Mouse (Mus musculus) retina, postnatal 1 day (tissue): Measurements from ENCODE around the gene Traf1.

Source experiments
- DNase-seq: peaks from one replicate; pipeline ENCODE4 v3.0.0-alpha.2; 2012

Traf1 gene

GRCm38 (mm10) chr2:34961481-34962036, at the start of gene Traf1:
Traf1 (minus strand) TSS chr2:34961772.
- peak; percentile 18 for DNase-seq

GRCm38 (mm10) chr2:34998956-34999355, 37.4 kb upstream of the Traf1 start:
- no peak for DNase-seq

GRCm38 (mm10) chr2:34996506-34996905, 34.9 kb upstream of the Traf1 start:
- no peak for DNase-seq

DNA sequence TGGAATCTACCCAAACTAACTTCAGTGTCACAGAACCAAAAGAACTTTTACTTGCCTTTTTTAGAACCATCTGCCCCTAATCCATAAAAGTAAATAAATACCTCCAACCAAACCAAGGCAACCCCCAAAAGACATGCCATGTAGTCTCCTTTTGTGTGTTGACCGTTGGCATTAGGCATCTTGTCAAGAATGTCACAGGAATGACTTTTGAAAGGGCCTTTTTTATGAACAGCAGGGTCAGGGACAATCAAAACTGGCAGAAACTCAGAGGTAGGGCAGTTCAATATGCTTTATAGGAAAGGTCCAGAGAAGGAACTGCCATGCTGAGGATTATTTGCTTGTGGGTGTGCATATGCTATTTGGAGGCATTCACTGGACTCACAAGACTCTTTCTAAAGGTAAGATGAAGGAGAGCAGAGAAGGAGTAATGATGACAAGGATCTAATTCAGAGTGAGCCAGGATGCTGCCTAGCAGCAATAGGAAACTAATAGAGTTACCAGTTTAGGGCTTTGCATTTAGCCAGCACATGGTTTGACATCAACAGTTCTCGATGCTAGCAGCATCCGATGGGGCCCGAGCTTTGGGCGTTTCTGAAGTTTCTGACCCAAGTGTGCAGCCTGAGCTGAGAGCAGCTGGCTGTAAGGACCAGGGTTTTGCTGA, 32.3 kb upstream of the Traf1 start:
- no peak for DNase-seq

- peak; percentile 78 for DNase-seq
These were observed 31.4 kb upstream of the Traf1 start for GRCm38 (mm10) chr2:34992729-34993695.

GRCm38 (mm10) chr2:34991966-34992365, 30.4 kb upstream of the Traf1 start:
- DNase-seq, result no peak

- DNase-seq, result no peak
These were observed 28.2 kb upstream of the Traf1 start for GRCm38 (mm10) chr2:34989749-34990148.

GRCm38 (mm10) chr2:34987595-34987994, 26.0 kb upstream of the Traf1 start:
- DNase-seq, result no peak

- DNase-seq, result no peak
These were observed 23.3 kb upstream of the Traf1 start for GRCm38 (mm10) chr2:34984885-34985284.

DNA sequence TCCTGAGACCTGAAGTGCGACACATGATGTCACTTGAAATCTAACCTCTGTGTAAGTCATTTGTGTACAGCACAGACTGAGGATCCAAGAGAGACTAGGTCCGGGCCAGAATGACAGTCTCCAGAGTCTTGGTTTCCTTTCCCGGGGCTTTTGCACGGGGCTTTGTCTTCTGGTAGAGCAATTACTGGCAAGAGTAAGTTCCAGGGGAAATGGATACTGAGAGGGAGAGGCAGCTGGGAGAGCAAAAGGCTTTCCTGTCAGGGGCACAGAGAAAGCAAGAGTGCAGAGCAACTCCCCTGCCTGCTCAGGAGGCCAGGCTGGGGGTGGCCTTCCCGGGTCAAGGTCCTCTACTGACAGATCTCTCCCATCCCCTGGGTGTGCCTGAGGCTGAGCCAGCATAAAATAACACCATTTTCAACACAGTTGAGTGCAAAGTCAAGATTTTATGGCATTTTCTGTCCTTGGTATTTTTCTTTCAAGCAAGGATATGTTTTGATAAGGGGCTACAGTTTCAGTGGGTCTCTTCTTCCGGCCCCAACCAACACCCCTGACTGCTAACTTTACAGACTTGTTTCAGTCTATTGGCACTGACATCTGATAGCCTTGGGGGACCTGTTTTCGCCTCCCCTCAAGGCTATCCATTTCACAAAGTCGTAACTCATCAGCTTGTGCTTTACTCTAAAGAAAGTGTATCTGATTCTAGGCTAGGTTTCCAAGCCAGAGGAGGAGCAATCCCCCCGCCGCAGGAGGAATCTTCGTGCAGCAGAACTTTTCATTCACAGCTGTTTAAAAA, 21.5 kb upstream of the Traf1 start:
- peak; percentile 15 for DNase-seq

DNA sequence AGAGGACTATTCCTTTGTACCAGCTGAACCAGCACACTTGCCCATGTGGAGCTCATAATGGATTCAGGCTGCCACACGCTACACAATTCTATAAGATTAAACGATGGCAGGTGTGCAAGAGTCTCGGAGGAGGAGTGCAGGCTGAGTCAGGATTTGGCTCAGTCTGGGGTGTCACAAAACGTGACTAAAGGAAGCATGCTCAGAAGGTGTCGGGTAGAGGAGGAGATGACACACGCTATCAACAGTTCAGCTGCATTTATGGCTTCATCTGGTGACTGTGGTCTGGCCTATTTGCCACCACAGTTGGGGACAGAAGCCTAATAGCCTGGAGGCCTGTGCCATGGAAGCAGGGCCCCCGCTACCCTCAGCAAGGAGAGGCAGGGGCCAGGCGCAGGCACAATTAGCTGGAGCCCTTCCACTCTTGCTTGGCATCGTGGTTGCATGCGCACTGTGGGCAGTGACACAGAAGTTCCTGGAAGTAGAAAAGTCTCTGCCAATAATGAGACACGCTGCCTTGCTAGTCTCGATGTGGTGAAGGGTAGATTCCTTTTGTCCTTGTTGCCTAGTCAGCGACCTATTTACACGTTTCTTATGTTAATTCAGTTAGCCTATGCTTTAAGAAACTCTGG, 20.6 kb upstream of the Traf1 start:
- peak; percentile 43 for DNase-seq

- no peak for DNase-seq
These were observed 18.0 kb upstream of the Traf1 start for GRCm38 (mm10) chr2:34979459-34980011.

- DNase-seq, result no peak
These were observed 16.7 kb upstream of the Traf1 start for GRCm38 (mm10) chr2:34978226-34978625.

GRCm38 (mm10) chr2:34976945-34977658, 15.5 kb upstream of the Traf1 start:
- DNase-seq, result no peak

- no peak for DNase-seq
These were observed 14.9 kb upstream of the Traf1 start for GRCm38 (mm10) chr2:34976447-34976846.

- no peak for DNase-seq
These were observed 11.5 kb upstream of the Traf1 start for GRCm38 (mm10) chr2:34973087-34973486.

GRCm38 (mm10) chr2:34971080-34971888, 9.7 kb upstream of the Traf1 start:
- no peak for DNase-seq

DNA sequence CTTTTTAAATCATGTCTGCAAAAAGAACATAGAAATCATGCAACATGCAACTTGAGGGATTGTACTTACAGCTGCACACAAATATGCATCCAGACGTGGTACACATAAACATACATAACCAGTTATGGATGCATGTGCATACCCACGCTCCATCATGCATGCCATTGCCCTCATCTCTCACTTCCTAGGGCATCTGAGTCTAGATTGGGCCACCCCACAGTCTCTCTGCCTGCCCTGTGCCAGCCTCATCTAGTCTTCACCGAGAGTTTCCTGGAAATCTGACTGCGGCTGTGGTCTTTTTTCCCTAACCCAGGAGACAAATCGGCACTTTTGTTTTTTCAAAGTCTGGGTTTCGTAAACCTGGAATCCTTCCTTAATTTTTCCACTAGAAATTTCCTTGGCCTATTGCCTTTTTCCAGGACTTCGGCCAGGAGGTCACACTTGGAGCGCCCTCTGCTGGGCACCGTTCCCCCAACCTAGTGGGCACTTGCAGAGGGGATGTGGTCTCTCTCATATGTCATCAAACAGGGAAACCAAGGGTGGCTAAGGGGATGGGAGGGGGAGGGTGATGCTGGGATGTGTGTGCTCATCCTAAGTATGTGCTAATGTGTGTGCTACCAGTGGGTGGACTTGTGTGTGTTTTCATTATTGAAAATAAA, 8.6 kb upstream of the Traf1 start:
- peak; percentile 78 for DNase-seq

DNA sequence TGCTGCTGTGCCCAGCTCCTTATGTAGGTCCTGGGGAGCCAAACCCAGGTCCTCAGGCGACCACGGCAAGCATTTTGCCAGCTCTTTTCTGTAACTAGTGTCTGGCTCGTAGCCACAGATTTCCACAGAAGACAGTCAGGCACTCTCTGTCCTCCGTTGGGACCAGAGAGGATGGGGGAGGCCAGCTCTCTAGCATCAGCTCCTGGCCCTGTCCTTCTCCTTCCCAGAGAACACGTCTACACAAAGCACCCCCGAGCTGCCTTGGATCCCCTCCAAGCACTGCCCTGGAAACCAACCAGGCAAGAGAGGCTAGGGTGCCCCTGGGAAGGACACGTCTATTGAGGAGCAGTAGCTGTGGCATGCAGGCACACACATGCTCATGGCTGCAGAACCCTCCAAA, 7.6 kb upstream of the Traf1 start:
- no peak for DNase-seq
